Mouse (Mus musculus): ENCODE data around the gene Ercc6l2.
"Not testable (repeated sequence)": the region's sequence is repeated elsewhere in the genome, so short reads cannot be mapped to it uniquely, and the experiment has no call there.

Ercc6l2 gene

DNA sequence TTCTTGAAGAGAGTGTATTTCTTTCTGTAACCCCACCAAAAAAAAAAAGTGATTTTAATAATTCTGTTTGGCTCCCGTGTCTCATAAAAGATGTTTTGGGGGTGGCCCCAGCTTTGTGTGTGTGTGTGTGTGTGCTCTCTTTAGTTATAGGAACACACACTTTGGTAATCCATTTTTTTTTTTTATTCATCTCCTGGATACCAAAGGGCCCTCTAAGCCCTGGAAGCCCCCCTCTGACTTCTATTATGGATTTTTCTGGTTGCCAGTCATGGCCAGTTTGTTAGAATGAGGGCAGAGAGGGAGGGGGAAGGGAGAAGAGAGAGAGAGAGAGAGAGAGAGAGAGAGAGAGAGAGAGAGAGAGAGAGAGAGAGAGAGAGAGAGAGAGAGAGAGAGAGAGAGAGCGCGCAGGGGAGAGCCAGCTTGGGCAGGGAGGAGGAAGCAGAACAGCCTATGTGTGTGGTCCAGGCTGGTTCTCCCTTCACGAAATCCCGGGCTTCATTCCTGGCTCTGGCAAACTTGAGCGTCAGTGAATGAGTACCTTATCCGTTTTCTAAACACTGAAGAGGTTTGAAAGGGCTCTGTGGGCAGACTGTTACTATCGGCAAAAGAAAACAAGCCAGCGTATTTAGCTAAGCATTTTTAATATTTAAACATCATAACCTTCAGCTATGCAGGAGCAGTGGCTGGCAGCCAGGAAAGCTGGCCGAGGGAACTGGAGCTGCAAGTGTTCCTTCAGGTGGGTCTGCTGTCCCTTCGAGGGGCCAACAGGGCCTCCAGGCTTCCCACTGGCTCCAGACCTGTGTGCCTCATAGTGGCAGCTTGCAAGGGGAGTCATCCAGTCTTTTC lies 103.0 kb downstream of the Ercc6l2 start:
- in situ Hi-C loops (cut with MboI; ENCODE audit: low pct_unique_long_range_greater_than_20kb in 1 of 2, low sequenced_read_pairs in 2 of 2, unreplicated experiment in 1 of 2) = no loop called here

DNA sequence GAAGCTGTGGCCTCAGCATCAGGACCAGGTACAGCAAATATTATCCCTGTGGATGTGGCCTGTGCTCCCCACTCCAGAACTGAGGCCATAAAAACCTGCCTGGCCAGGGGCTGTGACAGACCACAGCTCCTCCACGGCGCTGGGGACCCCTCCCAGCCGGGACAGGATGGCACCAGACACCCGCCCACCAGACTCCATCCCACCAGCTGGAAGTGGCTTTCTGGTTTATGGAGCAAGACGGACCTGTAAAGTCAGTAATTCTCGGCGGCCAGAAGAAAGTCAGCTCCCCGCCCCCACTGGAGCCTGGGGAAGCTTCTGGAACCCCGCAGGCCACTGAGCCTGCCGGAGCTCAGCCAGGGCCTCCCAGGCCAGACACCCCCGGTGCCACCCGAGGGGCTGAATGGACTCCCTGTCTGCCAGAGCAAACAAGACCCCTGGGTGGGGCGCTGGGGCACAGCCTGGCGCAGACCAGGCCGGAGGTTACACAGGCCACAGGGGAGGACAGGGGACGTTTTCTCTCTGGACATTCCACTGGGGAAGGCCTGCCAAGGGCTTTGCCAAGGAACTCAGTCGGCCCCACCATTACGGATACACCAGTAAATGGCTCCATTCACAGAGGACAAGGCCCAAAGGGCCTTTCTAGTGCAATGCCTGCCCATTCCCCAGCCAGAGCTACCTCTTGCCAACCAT lies 103.8 kb downstream of the Ercc6l2 start:
- in situ Hi-C loops (cut with MboI; ENCODE audit: low pct_unique_long_range_greater_than_20kb in 1 of 2, low sequenced_read_pairs in 2 of 2, unreplicated experiment in 1 of 2) = no loop called here

DNA sequence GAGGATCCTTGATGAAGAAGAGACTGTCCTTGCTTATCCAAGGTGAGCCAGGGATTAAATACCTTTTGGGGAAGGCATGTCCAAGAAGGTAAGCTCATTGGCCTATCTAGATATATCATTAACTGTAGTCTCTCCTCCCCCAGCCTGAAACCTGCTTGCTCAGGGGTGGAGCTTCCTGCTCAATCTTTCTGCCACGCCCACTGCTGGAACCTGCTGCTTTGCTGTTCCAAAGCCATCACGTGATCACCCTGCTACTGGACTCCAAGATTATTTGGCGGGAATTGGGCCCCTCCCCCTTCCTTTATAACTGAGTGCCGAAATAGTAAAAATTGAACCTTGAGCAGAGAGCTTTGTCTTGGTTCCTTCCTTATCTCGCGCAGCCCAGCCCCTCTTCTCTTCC lies 109.0 kb downstream of the Ercc6l2 start:
- in situ Hi-C loops (cut with MboI; ENCODE audit: low pct_unique_long_range_greater_than_20kb in 1 of 2, low sequenced_read_pairs in 2 of 2, unreplicated experiment in 1 of 2) = not testable (repeated sequence)

GRCm38 (mm10) chr13:63927326-63927725 lies 112.3 kb downstream of the Ercc6l2 start:
- in situ Hi-C loops (cut with MboI; ENCODE audit: low pct_unique_long_range_greater_than_20kb in 1 of 2, low sequenced_read_pairs in 2 of 2, unreplicated experiment in 1 of 2) = no loop called here

DNA sequence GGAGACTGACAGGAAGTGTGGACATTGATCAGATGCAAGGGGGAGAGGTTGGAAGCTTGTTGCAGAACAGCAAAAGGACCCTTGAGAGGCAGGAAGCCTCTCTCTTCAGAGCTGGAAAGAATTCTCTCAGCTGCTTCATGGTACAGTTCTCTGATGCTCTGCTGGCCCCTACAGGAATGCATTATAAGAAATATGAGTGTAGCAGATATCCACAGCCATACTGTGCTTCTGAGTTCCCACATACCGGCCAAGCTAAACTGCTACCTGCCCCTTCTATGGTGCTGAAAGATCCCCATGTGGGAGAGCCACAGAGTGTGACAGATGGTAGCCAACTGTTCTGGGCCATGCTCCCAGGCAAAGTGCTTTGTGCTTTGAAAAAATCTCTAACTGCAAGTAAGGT lies 114.3 kb downstream of the Ercc6l2 start:
- in situ Hi-C loops (cut with MboI; ENCODE audit: low pct_unique_long_range_greater_than_20kb in 1 of 2, low sequenced_read_pairs in 2 of 2, unreplicated experiment in 1 of 2) = no loop called here

DNA sequence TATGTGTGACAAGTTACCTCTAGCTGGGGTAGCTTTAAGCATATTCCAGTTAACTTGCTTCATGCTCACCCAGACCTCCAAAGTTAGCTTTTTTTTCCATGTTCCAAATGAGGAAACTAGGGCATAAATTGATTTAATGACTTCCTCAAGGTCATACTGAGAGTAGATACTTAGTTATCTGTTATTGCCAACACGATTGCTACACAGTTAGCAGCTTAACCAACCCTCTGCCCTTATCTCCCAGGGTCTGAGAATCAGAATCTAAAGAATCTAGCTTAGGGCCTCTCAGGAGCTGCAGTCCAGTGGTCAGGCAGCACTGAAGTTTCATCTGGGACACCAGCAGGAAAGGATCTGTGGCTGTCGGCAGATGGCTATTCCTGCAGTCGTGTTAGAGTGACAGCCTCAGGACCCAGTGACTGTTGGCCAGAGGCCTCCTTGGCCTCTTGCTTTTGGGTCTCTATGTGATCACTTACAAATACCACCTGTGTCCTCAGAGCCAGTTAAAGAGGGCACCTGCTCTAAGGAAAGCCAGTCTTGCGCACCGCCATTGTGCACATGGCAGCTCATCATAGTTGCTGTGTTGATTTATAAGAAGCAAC lies 115.0 kb downstream of the Ercc6l2 start:
- in situ Hi-C loops (cut with MboI; ENCODE audit: low pct_unique_long_range_greater_than_20kb in 1 of 2, low sequenced_read_pairs in 2 of 2, unreplicated experiment in 1 of 2) = no loop called here

- in situ Hi-C loops (cut with MboI; ENCODE audit: low pct_unique_long_range_greater_than_20kb in 1 of 2, low sequenced_read_pairs in 2 of 2, unreplicated experiment in 1 of 2) = no loop called here
Measured at GRCm38 (mm10) chr13:63930525-63930924, 115.5 kb downstream of the Ercc6l2 start.

DNA sequence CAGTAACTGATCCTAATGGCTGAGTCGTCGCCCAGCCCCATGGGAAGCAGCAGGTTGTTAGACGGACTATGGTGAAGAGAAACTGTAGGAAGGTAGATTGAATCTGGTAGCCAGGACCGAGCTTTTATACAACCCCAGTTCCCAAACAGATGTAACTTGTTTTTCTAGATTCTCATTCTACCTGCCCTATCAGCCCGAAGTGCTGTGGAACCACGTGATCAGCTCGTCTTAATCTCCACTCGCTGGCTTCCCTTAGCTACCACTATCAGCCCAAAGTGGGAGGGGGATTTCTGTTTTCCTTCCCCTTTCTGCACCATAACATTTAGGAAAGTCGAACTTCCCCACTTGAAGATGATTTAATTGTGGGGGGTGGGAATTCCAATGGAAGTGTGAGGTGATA lies 121.3 kb downstream of the Ercc6l2 start:
- in situ Hi-C loops (cut with MboI; ENCODE audit: low pct_unique_long_range_greater_than_20kb in 1 of 2, low sequenced_read_pairs in 2 of 2, unreplicated experiment in 1 of 2) = no loop called here

- in situ Hi-C loops (cut with MboI; ENCODE audit: low pct_unique_long_range_greater_than_20kb in 1 of 2, low sequenced_read_pairs in 2 of 2, unreplicated experiment in 1 of 2) = no loop called here
Measured at GRCm38 (mm10) chr13:63940257-63940656, 125.2 kb downstream of the Ercc6l2 start.

GRCm38 (mm10) chr13:63941170-63941569 lies 126.1 kb downstream of the Ercc6l2 start:
- in situ Hi-C loops (cut with MboI; ENCODE audit: low pct_unique_long_range_greater_than_20kb in 1 of 2, low sequenced_read_pairs in 2 of 2, unreplicated experiment in 1 of 2) = no loop called here

DNA sequence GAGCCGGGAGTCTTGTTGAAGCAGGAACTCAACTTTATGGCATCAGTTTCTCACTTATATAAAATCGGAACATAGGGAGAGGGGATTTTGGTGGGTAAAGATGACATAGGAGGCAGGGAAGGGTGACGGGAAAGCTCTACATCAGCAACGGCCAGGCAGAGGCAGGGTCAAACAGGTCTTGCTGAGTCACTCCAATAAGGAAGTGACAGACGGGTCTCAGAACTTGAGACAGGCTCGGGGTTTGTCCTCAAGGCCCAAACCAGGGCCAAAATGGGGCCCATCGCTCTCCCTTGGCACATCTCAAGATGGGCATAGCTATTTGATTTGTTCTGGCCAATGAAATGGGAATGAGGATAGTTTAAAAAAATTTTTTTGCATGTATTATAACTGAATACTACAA lies 128.6 kb downstream of the Ercc6l2 start:
- in situ Hi-C loops (cut with MboI; ENCODE audit: low pct_unique_long_range_greater_than_20kb in 1 of 2, low sequenced_read_pairs in 2 of 2, unreplicated experiment in 1 of 2) = no loop called here

- in situ Hi-C loops (cut with MboI; ENCODE audit: low pct_unique_long_range_greater_than_20kb in 1 of 2, low sequenced_read_pairs in 2 of 2, unreplicated experiment in 1 of 2) = no loop called here
Measured at GRCm38 (mm10) chr13:63944344-63945021, 129.4 kb downstream of the Ercc6l2 start.
